Mouse (Mus musculus) heart, adult 2 months (tissue): ENCODE measurements at regions not wholly inside any gene's neighbourhood (a gene's known extent, or its start where the extent isn't known, plus 50 kb on each side); places are given as distances from the start of the nearest gene placed in this dataset.

Source experiments
- DNase-seq, 2 experiments: peaks; one replicate each; pipeline ENCODE4 v3.0.0; 2021
- H3K27ac ChIP-seq: fragments of 200-600 bp; 2 replicates; pipeline ENCODE4 v1.8.1; 2022
- H3K27me3 ChIP-seq: fragments of 200-500 bp; 2 replicates; pipeline ENCODE4 v1.6.1; 2012; ENCODE audit warnings: mild to moderate bottlenecking, low read length, inconsistent platforms, mixed read lengths; ENCODE audit not compliant: control insufficient read depth, insufficient read depth
- H3K36me3 ChIP-seq: fragments of 200-500 bp; 2 replicates; pipeline ENCODE4 v1.6.1; 2012; ENCODE audit warnings: low read length, inconsistent platforms; ENCODE audit not compliant: control insufficient read depth, insufficient read depth
- H3K4me1 ChIP-seq: fragments of 200-500 bp; 2 replicates; pipeline ENCODE4 v1.6.1; 2011; ENCODE audit warnings: low read length; ENCODE audit not compliant: control insufficient read depth, insufficient read depth
- H3K4me3 ChIP-seq: fragments of 200-600 bp; 2 replicates; pipeline ENCODE4 v1.8.1; 2022
- H3K79me2 ChIP-seq: fragments of 200-500 bp; replicated peaks from 2 replicates; pipeline ENCODE4 v1.6.1; 2012; ENCODE audit warnings: mild to moderate bottlenecking, inconsistent platforms, low read length, moderate library complexity, mixed read lengths; ENCODE audit not compliant: control insufficient read depth, insufficient read depth
- H3K9ac ChIP-seq: fragments of 200-500 bp; 2 replicates; pipeline ENCODE4 v1.6.1; 2012; ENCODE audit warnings: low read depth, mild to moderate bottlenecking, control low read depth, inconsistent platforms, low read length, mixed read lengths
- CTCF ChIP-seq: fragments of 200-600 bp; IDR thresholded peaks from 2 replicates; pipeline ENCODE4 v1.8.1; 2022; ENCODE audit warnings: antibody characterized with exemption, mild to moderate bottlenecking, moderate library complexity
- EP300 ChIP-seq: fragments of 200-500 bp; IDR thresholded peaks from 2 replicates; pipeline ENCODE4 v1.6.1; 2011; ENCODE audit warnings: low read depth, low read length, control low read depth; ENCODE audit not compliant: insufficient read depth
- POLR2A ChIP-seq: fragments of 200-500 bp; IDR thresholded peaks from 2 replicates; pipeline ENCODE4 v1.6.1; 2011; ENCODE audit warnings: mild to moderate bottlenecking, low read depth, low read length, control low read depth; ENCODE audit not compliant: insufficient read depth
- WGBS: fragments of 180-500 bp; shearing (Covaris S2); methylation state at CpG from one replicate; pipeline ENCODE4 v1.1.7; 2018; 5-methylcytosine and 5-hydroxymethylcytosine counted together
- intact Hi-C: fragments of 180-260 bp; cut with DNase I; formaldehyde crosslinking; loops from one replicate; pipeline ENCODE4 v1.15.1; 2025

DNA sequence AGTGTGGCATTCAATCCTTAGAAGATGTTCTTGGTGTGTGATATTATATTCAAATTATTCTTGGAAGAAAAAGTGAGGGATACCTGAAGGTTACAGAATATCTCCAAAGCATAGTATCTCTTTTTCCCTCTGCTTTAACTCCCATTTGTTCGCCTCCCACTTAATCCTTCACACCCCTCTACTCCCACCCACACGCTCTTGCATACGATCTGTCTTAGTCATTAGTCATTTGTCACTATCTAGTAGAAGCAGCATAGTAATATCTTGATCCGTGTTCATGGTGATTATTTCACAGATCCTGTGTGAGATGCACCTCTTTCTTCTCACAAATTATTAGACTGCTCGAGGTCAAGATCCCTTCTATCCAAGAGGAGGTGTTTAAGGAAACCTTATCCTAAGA is 517.4 kb downstream of the Inhba start:
- Histone ChIP-seq H3K36me3 (no peaks in the 10 kb centered on the region), H3K4me3 (no peak overlapping the region), H3K4me1 (no peaks in the 10 kb centered on the region), H3K79me2 (no peaks in the 10 kb centered on the region), H3K27me3 (no peaks in the 10 kb centered on the region), H3K9ac (no peak overlapping the region), H3K27ac (no peak overlapping the region)
- intact Hi-C loops, result no loop called here
- TF ChIP-seq EP300, result no peak
- no peak for TF ChIP-seq CTCF
- no peak for TF ChIP-seq POLR2A
- 45% methylated on average over 5 of the region's 5 CpGs for WGBS
- no peak for DNase-seq

DNA sequence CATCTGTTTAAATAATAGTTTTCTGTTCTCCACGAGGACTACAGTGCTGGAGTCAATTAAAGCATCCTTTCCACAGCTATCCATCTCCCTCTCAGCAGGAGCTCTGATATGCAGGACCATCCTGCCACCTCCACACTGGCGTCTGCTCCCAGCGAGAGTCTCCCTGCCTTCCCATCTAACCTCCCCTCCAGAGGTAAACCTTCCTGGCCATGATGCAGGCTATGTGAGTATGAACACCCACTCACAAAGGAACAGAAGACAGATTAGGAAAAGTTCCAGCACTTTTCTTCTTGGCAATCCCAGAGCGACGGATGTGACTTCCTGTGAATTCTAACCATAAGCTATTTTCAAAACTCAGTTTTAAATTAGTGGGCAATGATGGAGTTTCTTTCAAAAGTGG is 532.1 kb downstream of the Inhba start:
- H3K27me3 ChIP-seq, result no peaks in the 10 kb centered on the region
- TF ChIP-seq EP300 (no peak), CTCF (no peak), POLR2A (no peak)
- 33% methylated on average over 5 of the region's 5 CpGs for WGBS
- no peak overlapping the region for H3K9ac ChIP-seq
- no peak for DNase-seq
- intact Hi-C loops, result no loop called here
- H3K27ac ChIP-seq, result no peak overlapping the region
- no peaks in the 10 kb centered on the region for H3K4me1 ChIP-seq
- H3K4me3 ChIP-seq, result no peak overlapping the region
- no peaks in the 10 kb centered on the region for H3K36me3 ChIP-seq
- no peaks in the 10 kb centered on the region for H3K79me2 ChIP-seq

DNA sequence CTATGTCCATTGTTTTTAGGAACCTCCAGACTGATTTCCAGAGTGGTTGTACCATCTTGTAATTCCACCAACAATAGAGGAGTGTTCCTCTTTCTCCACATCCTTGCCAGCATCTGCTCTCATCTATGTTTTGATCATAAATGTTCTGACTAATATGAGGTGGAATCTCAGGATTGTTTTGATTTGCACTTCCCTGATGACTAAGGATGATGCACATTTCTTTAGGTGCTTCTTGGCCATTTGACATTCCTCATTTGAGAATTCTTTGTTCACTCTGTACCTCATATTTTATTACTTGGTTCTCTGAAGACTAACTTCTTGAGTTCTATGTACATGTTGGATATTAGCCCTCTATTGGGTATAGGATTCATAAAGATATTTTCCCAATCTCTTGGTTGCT is 538.4 kb downstream of the Inhba start:
- H3K36me3 ChIP-seq, result no peaks in the 10 kb centered on the region
- intact Hi-C loops, result no loop called here
- no peak for TF ChIP-seq CTCF
- no peak for TF ChIP-seq EP300
- TF ChIP-seq POLR2A, result no peak
- no peak overlapping the region for H3K4me3 ChIP-seq
- H3K79me2 ChIP-seq, result no peaks in the 10 kb centered on the region
- H3K4me1 ChIP-seq, result no peaks in the 10 kb centered on the region
- no peaks in the 10 kb centered on the region for H3K27me3 ChIP-seq
- H3K27ac ChIP-seq, result no peak overlapping the region
- DNase-seq, result no peak
- H3K9ac ChIP-seq, result no peak overlapping the region

DNA sequence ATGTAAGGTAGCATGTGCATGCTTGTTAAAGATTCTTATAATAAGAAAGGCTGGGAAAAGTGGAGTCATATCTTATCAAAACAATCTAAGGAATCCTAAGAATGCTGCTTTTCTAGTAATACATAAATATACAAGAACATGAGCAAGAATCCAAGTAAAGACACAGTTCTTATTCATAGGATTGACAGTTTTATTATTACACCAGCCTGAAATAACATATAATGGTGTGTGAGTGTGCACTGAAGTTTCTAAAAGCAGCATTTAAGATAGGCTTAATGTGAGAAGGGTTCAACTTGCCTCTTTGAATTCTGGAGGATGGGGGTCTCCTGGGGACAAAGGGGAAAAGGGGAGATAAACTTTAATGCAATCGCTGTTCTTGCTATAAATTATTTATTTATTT is 553.3 kb downstream of the Inhba start:
- H3K4me1 ChIP-seq, result no peaks in the 10 kb centered on the region
- H3K79me2 ChIP-seq, result no peaks in the 10 kb centered on the region
- no peaks in the 10 kb centered on the region for H3K27me3 ChIP-seq
- H3K27ac ChIP-seq, result no peak overlapping the region
- DNase-seq, result no peak
- no peaks in the 10 kb centered on the region for H3K36me3 ChIP-seq
- H3K4me3 ChIP-seq, result no peak overlapping the region
- 65% methylated on average over 1 of the region's 1 CpGs for WGBS
- intact Hi-C loops, result no loop called here
- TF ChIP-seq CTCF, result no peak
- no peak for TF ChIP-seq EP300
- no peak for TF ChIP-seq POLR2A
- H3K9ac ChIP-seq, result no peak overlapping the region

DNA sequence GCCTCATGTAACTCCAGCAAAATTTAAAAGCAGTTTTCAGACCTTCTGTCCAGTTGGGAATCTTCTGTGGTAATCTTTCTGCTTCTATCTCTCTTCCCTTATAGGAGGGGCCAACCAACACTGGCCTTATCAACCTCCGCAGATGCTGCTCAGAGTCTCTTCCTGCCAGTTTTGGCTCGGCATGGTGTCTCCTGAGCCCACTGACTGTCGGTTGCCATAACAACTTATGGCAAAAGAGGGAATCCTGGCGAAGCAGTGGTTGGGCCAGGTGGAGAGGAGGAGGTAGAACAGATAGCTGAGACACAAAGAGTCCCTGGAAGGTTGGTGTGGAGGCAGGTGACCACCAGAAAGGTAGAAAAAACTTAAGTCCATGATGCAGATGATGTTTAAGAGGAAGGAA is 562.4 kb downstream of the Inhba start:
- no peaks in the 10 kb centered on the region for H3K27me3 ChIP-seq
- no peaks in the 10 kb centered on the region for H3K36me3 ChIP-seq
- intact Hi-C loops, result no loop called here
- no peaks in the 10 kb centered on the region for H3K79me2 ChIP-seq
- no peak for DNase-seq
- H3K9ac ChIP-seq, result no peak overlapping the region
- no peak overlapping the region for H3K27ac ChIP-seq
- 18% methylated on average over 4 of the region's 4 CpGs for WGBS
- no peaks in the 10 kb centered on the region for H3K4me1 ChIP-seq
- no peak overlapping the region for H3K4me3 ChIP-seq
- TF ChIP-seq EP300, result no peak
- TF ChIP-seq CTCF, result no peak
- no peak for TF ChIP-seq POLR2A

DNA sequence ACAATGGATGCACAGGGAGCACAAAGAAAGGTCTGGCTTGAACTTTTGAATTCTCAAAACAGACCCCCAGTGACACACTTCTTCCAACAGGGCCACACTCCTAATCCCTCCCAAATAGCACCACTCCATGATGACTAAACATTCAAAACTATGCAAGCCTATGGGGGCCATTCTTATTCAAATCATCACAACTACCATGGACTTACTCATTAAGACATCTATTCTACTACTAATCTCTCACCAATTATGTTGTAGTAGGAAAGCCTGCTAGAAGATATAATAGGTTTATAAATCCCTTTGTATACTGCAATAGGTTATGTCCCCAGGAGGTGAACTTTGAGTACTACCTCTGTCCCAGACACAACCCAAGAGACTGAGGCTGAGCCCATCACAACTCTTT is 574.6 kb downstream of the Inhba start:
- TF ChIP-seq CTCF, result no peak
- no peak for TF ChIP-seq POLR2A
- no peak for TF ChIP-seq EP300
- intact Hi-C loops, result no loop called here
- no peak overlapping the region for H3K27ac ChIP-seq
- no peak for DNase-seq
- H3K9ac ChIP-seq, result no peak overlapping the region
- H3K4me1 ChIP-seq, result no peaks in the 10 kb centered on the region
- no peaks in the 10 kb centered on the region for H3K36me3 ChIP-seq
- no peaks in the 10 kb centered on the region for H3K79me2 ChIP-seq
- no peaks in the 10 kb centered on the region for H3K27me3 ChIP-seq
- H3K4me3 ChIP-seq, result no peak overlapping the region

DNA sequence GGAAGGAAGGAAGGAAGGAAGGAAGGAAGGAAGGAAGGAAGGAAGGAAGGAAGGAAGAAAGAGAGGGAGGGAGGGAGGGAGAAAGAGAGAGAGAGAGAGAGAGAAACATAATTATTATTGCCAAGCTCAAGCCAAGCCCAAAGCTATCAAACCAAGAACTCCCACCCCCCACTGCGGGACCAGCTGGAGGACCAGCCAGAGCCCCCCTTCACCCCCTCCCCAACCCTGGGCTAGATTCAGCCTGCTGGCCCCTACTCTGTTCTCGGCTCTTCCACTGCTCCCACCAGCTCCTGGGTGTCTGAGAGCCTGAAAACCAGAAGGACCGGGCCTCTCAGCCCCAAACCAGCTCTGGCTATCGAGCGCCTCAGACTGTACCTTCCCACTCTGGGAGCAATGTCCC is 608.1 kb downstream of the Inhba start:
- Histone ChIP-seq H3K27me3 (no peaks in the 10 kb centered on the region), H3K4me3 (no peak overlapping the region), H3K27ac (no peak overlapping the region), H3K36me3 (no peaks in the 10 kb centered on the region), H3K9ac (no peak overlapping the region), H3K4me1 (no peaks in the 10 kb centered on the region), H3K79me2 (no peaks in the 10 kb centered on the region)
- WGBS, result 91% methylated on average over 5 of the region's 5 CpGs
- intact Hi-C loops, result no loop called here
- TF ChIP-seq POLR2A (no peak), CTCF (no peak), EP300 (no peak)
- no peak for DNase-seq
